Mouse (Mus musculus) hindbrain, embryonic 16.5 days (tissue): ENCODE data around the gene Mgat5b. TPM values are rescaled to one million over a fixed set of nuclear protein-coding genes. Genes with fewer than 3 reads are reported as not detected.
A peak's percentile ranks its signal among the peaks of the same experiment; 100 is the strongest.

ENCODE experiments used
- ATAC-seq: fragments of 200-750 bp; cut with Nextera tagmentation; 2 replicates; pipeline ENCODE4 v1.8.0; 2017; ENCODE audit warnings: moderate TSS enrichment, moderate library complexity
- H3K27ac ChIP-seq: fragments of 300-500 bp; sonication (generic); 2 replicates; pipeline ENCODE4 v1.5.1; 2014; ENCODE audit warnings: low read depth, mild to moderate bottlenecking, control low read depth, low read length, moderate library complexity
- H3K27me3 ChIP-seq: fragments of 300-500 bp; sonication (generic); replicated peaks from 2 replicates; pipeline ENCODE4 v1.6.1; 2014; ENCODE audit warnings: low read length; ENCODE audit not compliant: control insufficient read depth, insufficient read depth
- H3K36me3 ChIP-seq: fragments of 300-500 bp; sonication (generic); 2 replicates; pipeline ENCODE4 v1.6.1; 2014; ENCODE audit warnings: mild to moderate bottlenecking, low read length, moderate library complexity, mixed read lengths; ENCODE audit not compliant: control insufficient read depth, insufficient read depth
- H3K4me1 ChIP-seq: fragments of 300-500 bp; sonication (generic); 2 replicates; pipeline ENCODE4 v1.6.1; 2014; ENCODE audit warnings: low read depth, low read length; ENCODE audit not compliant: control insufficient read depth, insufficient read depth
- H3K4me2 ChIP-seq: fragments of 300-500 bp; sonication (generic); 2 replicates; pipeline ENCODE4 v1.6.1; 2014; ENCODE audit warnings: mild to moderate bottlenecking, low read length, control low read depth, moderate library complexity
- H3K4me3 ChIP-seq: fragments of 300-500 bp; sonication (generic); 2 replicates; pipeline ENCODE4 v1.5.1; 2014; ENCODE audit warnings: mild to moderate bottlenecking, low read length, control low read depth, moderate library complexity
- H3K9ac ChIP-seq: fragments of 300-500 bp; sonication (generic); 2 replicates; pipeline ENCODE4 v1.6.1; 2014; ENCODE audit warnings: low read depth, mild to moderate bottlenecking, control low read depth, low read length, moderate library complexity
- H3K9me3 ChIP-seq: fragments of 300-500 bp; sonication (generic); 2 replicates; pipeline ENCODE4 v1.6.1; 2014; ENCODE audit warnings: mild to moderate bottlenecking, low read length, moderate library complexity; ENCODE audit not compliant: control insufficient read depth
- WGBS: fragments of 180-500 bp; shearing (Covaris S2); extraction: QIAGEN DNeasy Blood & Tissue Kit; methylation state at CpG from one replicate; pipeline ENCODE4 v1.1.7; 2014; 5-methylcytosine and 5-hydroxymethylcytosine counted together
- polyA plus RNA-seq: library from polyadenylated mRNA; unstranded; fragments of >200 nt; fragmentation: Nextera tagmentation; extraction: Ambion mirVana; gene quantifications from 2 replicates; pipeline ENCODE4 v1.2.1, GENCODE M21; 2015

Gene Mgat5b
- polyA plus RNA-seq, 1 experiment from 2014 or later: 19.4 TPM

DNA sequence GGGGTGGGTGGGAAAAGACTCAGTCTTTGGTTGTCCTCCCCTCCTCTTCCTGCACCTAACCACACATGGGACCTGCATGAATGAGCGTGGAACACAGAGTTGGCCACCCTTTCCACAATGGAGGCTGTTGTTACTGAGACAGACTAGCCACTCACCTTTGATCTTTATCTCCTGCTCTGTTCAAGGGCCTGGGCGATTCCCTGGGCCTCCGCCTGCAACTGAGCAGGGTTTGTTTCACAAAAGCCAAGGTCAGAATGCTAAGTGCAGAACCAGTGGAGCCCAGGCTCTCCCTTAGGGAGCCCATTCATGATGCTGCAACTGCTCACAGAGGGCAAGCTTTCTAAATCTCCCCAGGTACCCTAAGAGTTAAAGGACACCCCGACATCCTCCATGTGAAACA, 83.1 kb downstream of the Mgat5b start:
- Histone ChIP-seq H3K9me3 (no peaks in the 10 kb centered on the region), H3K4me3 (no peak overlapping the region), H3K27me3 (no peaks in the 10 kb centered on the region), H3K4me1 (peaks cover 9% of the 10 kb centered on the region), H3K27ac (no peak overlapping the region), H3K36me3 (no peaks in the 10 kb centered on the region), H3K4me2 (no peak overlapping the region), H3K9ac (no peak overlapping the region)
- no peak for ATAC-seq
- WGBS: 44% methylated on average over 4 of the region's 4 CpGs

DNA sequence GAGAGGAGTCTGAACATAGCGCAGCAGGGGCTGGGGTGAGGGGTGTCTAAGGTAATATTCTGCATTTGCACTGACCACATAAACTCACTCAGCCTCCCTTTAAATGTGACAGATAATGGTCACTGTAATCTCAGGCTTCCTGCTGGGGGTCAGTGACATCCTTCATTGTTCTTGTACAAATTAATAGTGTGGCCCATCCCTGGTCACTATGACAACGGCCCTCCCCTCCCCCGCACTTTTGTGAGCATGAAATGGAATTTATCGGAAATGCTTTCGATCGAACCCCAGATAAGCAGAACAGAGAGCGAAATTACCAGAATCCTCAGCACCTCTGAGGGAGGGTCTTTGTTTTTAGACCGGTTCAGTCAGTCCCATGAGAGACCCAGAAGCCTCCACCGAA, 84.8 kb downstream of the Mgat5b start:
- no peaks in the 10 kb centered on the region for H3K9me3 ChIP-seq
- H3K4me2 ChIP-seq: no peak overlapping the region
- WGBS: 16% methylated on average over 9 of the region's 9 CpGs

DNA sequence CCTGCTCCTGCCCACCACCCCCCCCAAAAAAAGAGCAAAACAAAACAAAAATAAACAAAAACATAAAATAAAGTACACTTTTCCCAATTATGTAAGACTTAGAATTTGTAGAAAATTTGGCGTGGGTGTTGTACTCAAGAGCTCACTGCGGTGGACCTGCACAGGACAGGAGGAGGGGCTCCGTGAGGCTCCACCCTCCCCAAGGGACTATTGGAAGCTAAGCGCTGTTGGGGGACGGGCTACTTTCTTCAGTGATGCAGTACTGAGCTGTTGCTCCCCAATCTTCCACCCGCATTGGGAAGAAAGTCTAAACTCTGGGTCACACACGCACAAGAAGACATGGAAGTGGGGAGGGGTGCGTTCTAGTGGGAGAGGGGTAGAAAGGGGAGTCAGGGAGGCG, 85.6 kb downstream of the Mgat5b start:
- H3K4me1 ChIP-seq: peaks cover 9% of the 10 kb centered on the region
- no peak overlapping the region; the same call in 1 of the 2 replicates for H3K27ac ChIP-seq
- H3K4me2 ChIP-seq: peak overlapping the region; percentile 13; the same call in 1 of the 2 replicates
- no peak overlapping the region for H3K4me3 ChIP-seq
- no peaks in the 10 kb centered on the region for H3K36me3 ChIP-seq
- no peaks in the 10 kb centered on the region for H3K27me3 ChIP-seq
- no peaks in the 10 kb centered on the region for H3K9me3 ChIP-seq
- WGBS: 18% methylated on average over 9 of the region's 9 CpGs
- no peak overlapping the region for H3K9ac ChIP-seq
- peak; percentile 48 for ATAC-seq

More for the DNA sequence above, 84.8 kb downstream of the Mgat5b start:
- H3K9ac ChIP-seq: no peak overlapping the region
- peaks cover 9% of the 10 kb centered on the region for H3K4me1 ChIP-seq
- H3K36me3 ChIP-seq: no peaks in the 10 kb centered on the region
- no peak overlapping the region for H3K27ac ChIP-seq
- H3K4me3 ChIP-seq: no peak overlapping the region
- H3K27me3 ChIP-seq: no peaks in the 10 kb centered on the region
- no peak for ATAC-seq

DNA sequence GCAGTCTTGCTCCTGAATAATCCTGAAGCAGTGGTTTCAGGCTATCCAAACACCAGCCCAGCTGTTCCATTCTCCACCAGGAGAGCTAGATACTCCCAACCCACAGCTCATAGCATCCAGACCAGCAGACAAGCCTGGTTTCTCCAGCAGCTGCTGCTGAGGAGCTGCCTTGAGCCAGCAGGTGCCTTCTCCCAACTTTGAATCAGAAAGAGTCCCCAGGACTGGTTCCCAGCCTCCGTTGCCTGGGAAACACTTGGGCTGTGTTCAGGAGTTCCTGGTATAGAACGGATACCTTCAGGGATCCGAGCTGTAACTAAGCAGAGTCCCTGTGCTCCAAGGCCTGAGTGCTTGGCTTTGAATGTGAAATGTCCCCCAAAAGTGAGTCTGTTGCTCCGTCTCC, 98.8 kb downstream of the Mgat5b start:
- no peak overlapping the region for H3K4me2 ChIP-seq
- H3K9ac ChIP-seq: no peak overlapping the region
- H3K4me1 ChIP-seq: peaks cover 11% of the 10 kb centered on the region
- H3K36me3 ChIP-seq: no peaks in the 10 kb centered on the region
- no peak overlapping the region for H3K27ac ChIP-seq
- WGBS: 20% methylated on average over 4 of the region's 4 CpGs
- H3K9me3 ChIP-seq: no peaks in the 10 kb centered on the region
- H3K27me3 ChIP-seq: no peaks in the 10 kb centered on the region
- no peak overlapping the region for H3K4me3 ChIP-seq
- ATAC-seq: peak; percentile 24; the same call in 1 of the 2 replicates

DNA sequence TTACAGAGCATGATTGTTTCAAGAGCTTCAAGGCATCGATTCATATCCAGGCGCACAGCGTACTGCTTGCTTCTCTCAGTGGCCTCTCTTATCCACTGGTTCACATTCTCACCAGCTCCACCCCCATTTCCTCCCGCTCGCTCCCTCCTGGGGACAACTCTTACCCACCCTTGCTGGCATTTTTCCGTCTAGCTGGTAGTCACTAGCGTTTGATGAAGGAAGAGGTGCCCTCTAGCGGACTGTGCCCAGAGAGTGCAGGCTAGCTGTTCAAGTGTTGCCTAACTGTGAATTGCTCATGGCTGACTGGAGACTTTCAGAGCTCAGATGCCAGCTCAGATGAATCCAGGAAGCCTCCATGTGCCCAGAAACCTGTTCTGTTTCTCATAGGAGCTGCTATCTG, 99.7 kb downstream of the Mgat5b start:
- Histone ChIP-seq H3K9ac (no peak overlapping the region), H3K36me3 (no peaks in the 10 kb centered on the region), H3K4me2 (peak overlapping the region; percentile 38), H3K4me1 (peaks cover 11% of the 10 kb centered on the region), H3K27me3 (no peaks in the 10 kb centered on the region), H3K9me3 (no peaks in the 10 kb centered on the region), H3K27ac (peak overlapping the region; percentile 49), H3K4me3 (no peak overlapping the region)
- peak; percentile 92 for ATAC-seq
- WGBS: 5% methylated on average over 8 of the region's 8 CpGs

DNA sequence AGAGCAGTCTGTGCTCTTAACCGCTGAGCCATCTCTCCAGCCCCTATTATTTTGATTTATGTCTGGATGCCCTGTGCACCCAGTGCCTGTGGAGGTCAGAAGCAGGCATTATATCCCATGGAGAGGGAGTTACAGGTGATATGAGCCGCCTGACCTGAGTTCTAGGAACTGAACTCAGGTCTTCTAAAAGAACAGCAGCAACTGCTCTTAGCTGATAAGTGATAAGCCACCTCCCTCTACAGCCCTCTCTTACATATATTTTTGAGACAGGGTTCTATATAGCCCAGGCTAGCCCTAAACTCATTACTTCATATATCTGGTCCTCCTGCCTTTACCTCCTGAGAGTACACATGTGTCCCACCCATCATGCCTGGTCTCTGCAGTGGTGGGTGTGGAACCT, 102.4 kb downstream of the Mgat5b start:
- Histone ChIP-seq H3K9me3 (no peaks in the 10 kb centered on the region), H3K4me1 (peaks cover 11% of the 10 kb centered on the region), H3K27ac (no peak overlapping the region), H3K27me3 (no peaks in the 10 kb centered on the region), H3K4me3 (no peak overlapping the region), H3K9ac (no peak overlapping the region), H3K4me2 (no peak overlapping the region), H3K36me3 (no peaks in the 10 kb centered on the region)
- 71% methylated on average over 2 of the region's 2 CpGs for WGBS
- ATAC-seq: no peak

DNA sequence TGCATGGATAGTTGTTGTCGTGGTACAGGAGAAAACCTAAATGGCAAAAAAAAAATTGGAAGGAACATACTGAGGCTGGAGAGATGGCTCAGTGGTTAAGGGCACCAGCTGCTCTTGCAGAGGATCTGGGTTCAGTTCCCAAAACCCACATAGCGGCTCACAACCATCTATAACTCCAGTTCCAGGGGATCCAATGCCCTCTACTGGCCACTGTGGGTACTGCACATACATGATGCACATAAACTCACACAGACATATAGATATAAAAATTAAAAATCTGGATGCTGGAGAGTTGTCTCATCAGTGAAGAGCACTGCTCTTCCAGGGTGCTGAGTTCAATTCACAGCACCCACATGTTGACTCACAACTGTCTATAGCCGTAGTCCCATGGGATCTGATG, 104.9 kb downstream of the Mgat5b start:
- Histone ChIP-seq H3K4me1 (peaks cover 6% of the 10 kb centered on the region), H3K4me2 (no peak overlapping the region), H3K27ac (no peak overlapping the region), H3K27me3 (no peaks in the 10 kb centered on the region), H3K9me3 (no peaks in the 10 kb centered on the region), H3K9ac (no peak overlapping the region), H3K36me3 (no peaks in the 10 kb centered on the region), H3K4me3 (no peak overlapping the region)
- no peak for ATAC-seq
- WGBS: 97% methylated on average over 3 of the region's 3 CpGs

DNA sequence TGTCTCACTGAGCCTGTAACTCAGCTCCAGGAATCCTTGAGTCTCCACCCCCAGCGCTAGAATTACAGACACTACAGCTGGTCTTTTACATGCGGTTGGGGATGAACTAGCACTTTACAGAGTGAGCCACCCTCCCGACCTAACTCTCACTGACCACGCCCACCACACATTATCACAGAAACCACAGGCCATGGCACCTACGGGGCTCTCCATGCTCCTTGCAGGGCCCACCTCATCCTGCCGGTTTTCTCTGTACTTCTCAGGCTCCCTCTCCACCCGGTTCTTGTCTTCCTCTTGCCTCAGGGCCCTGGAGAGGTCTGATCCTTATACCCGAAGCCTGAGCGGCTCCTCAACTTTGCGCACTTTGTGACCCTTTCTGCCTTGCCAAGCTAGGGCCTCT, 109.0 kb downstream of the Mgat5b start:
- Histone ChIP-seq H3K4me2 (no peak overlapping the region), H3K9ac (no peak overlapping the region), H3K9me3 (no peaks in the 10 kb centered on the region), H3K27ac (no peak overlapping the region), H3K4me1 (peaks cover 29% of the 10 kb centered on the region), H3K36me3 (no peaks in the 10 kb centered on the region), H3K4me3 (no peak overlapping the region), H3K27me3 (no peaks in the 10 kb centered on the region)
- 53% methylated on average over 10 of the region's 10 CpGs for WGBS
- ATAC-seq: no peak

DNA sequence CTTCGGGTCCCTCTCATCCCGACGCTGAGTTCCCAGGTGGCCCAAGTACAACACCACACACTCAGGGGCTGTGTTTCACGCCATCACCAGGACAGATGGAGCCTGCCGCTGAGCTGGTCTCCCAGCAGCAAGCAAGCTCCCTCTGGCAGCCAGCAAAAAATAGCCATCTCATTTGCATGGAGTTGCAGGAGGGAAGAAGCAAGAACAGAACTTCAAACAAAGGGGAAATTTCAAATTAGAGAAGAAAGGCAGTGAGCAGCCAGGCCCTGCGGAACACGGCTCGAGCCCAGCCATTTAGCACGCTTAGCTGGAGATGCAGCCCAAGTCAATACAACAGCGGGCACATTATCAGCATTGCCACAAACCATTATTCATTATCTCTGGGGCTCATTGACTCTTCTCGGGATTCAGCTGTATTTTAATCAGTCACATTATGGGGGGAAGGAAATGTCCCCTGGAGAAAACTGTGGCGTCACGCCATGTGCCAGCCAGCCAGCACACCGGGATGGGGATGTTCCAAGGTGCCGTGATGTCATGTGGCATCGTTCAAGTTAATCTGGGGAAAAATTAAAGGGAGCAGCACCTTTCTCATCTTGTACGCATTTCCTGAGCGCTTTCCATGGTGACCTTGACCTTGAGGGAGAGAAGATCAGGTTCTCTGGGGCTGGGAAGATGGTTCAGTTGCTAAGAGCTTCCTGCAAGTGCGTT, 110.4 kb downstream of the Mgat5b start:
- Histone ChIP-seq H3K4me1 (peaks cover 29% of the 10 kb centered on the region), H3K27me3 (no peaks in the 10 kb centered on the region), H3K9me3 (no peaks in the 10 kb centered on the region), H3K4me3 (no peak overlapping the region), H3K36me3 (no peaks in the 10 kb centered on the region), H3K9ac (no peak overlapping the region), H3K4me2 (no peak overlapping the region), H3K27ac (peak overlapping the region; percentile 67)
- WGBS: 18% methylated on average over 19 of the region's 19 CpGs
- peak; percentile 74 for ATAC-seq
